Mouse (Mus musculus): ENCODE measurements around the gene Rnf168.

GRCm38 (mm10) chr16:32243901-32244300, 33.4 kb upstream of the Rnf168 start:
- no peak for TF ChIP-seq CTCF (IDR thresholded peaks at IDR 0.05; ENCODE audit: borderline replicate concordance, insufficient read depth, low read depth, low read length)
- no peak for TF ChIP-seq POLR2A (IDR thresholded peaks at IDR 0.05; ENCODE audit: borderline replicate concordance, insufficient read depth, low read length)

Measured in cerebellum, adult 2 months (tissue).